Mouse (Mus musculus): ENCODE measurements around the gene Fgfr2. TPM values are rescaled to one million over a fixed set of nuclear protein-coding genes. Genes with fewer than 3 reads are reported as not detected.

Gene Fgfr2
- total and polyA plus RNA-seq, 2 experiments from 2014 or later, result 17.1 to 47.6 TPM

DNA sequence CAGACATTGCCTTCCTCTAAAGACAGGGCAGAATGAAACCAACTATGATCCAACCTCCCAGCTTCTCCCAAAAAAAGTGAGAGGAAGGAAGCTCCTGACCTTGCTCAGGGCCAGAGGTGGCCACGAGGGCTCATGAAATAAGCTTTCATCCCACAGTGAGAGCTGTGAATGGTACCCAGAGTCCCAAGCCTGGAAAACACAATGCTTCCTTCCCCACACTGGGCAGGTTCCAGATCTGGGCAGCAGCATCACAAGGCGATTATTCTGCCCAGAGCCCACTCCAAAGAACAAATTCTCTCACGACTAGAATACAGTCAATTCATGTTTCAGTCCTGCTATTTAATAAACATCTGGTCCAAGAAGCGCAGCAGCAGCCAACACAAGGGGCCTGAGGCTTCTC, 2879.3 kb downstream of the Fgfr2 start:
- Histone ChIP-seq H3K27ac (ENCODE audit: low read depth, low read length) (no peak overlapping the region), H3K27me3 (ENCODE audit: insufficient read depth, low read length) (no peaks in the 10 kb centered on the region), H3K4me2 (ENCODE audit: low read depth) (no peak overlapping the region), H3K36me3 (ENCODE audit: insufficient read depth) (no peaks in the 10 kb centered on the region), H3K4me1 (ENCODE audit: insufficient read depth) (no peaks in the 10 kb centered on the region), H3K4me3 (ENCODE audit: low read depth, low read length) (no peak overlapping the region), H3K9ac (no peak overlapping the region), H3K9me3 (ENCODE audit: low read length) (no peaks in the 10 kb centered on the region)
- DNase-seq (no peak), ATAC-seq (no peak)
- TF ChIP-seq CTCF (IDR thresholded peaks at IDR 0.05; ENCODE audit: low read depth), result no peak
- 26% methylated on average over 4 of the region's 4 CpGs for WGBS

DNA sequence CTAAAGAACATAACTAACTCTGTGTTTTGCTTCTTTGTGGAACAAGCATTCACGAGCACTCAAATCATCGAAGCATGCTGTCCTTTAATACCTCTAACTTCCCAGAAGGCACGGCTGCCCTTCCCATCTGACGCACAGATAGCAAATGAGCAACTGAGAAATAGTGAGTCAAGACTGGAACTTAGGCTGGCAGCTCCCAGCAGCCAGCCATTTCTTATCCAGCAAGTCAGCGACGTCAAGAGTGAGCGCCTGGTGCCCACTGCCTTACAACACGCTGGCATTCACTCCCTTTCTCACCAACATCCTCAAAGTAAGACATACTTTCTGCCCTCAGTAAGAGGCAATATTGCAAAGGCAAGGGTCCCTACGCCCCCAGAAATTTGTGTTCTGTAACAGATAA, 2883.0 kb downstream of the Fgfr2 start:
- Histone ChIP-seq H3K36me3 (ENCODE audit: insufficient read depth) (no peaks in the 10 kb centered on the region), H3K9me3 (ENCODE audit: low read length) (no peaks in the 10 kb centered on the region), H3K4me3 (ENCODE audit: low read depth, low read length) (no peak overlapping the region), H3K27me3 (ENCODE audit: insufficient read depth, low read length) (no peaks in the 10 kb centered on the region), H3K9ac (no peak overlapping the region), H3K4me1 (ENCODE audit: insufficient read depth) (no peaks in the 10 kb centered on the region), H3K4me2 (ENCODE audit: low read depth) (no peak overlapping the region), H3K27ac (ENCODE audit: low read depth, low read length) (no peak overlapping the region)
- no peak for ATAC-seq
- TF ChIP-seq CTCF (IDR thresholded peaks at IDR 0.05; ENCODE audit: low read depth), result no peak
- 81% methylated on average over 9 of the region's 9 CpGs for WGBS
- no peak for DNase-seq

DNA sequence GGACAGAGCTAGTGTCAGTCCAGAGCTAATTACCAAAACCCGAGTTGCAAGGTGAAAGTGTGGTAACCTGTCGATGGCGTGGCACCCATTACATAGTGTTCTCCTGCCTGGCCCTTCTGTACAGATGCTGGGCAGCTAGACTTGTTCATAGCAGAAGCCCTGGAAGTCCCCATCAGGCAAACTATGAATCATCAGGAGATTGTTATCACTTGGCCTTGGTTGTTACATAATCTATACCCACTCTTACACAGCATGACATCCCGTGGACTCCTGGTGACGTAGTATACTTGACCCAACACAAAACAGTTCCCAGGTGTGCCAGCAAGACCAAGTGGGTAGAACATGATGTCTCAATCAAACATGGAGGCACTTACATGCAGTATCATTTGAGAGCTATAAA, 2885.9 kb downstream of the Fgfr2 start:
- H3K27ac ChIP-seq (ENCODE audit: low read depth, low read length), result no peak overlapping the region
- WGBS, result 88% methylated on average over 5 of the region's 5 CpGs
- no peaks in the 10 kb centered on the region for H3K27me3 ChIP-seq (ENCODE audit: insufficient read depth, low read length)
- no peak overlapping the region for H3K9ac ChIP-seq
- no peak for ATAC-seq
- H3K36me3 ChIP-seq (ENCODE audit: insufficient read depth), result no peaks in the 10 kb centered on the region
- no peak overlapping the region for H3K4me3 ChIP-seq (ENCODE audit: low read depth, low read length)
- no peak for DNase-seq
- H3K9me3 ChIP-seq (ENCODE audit: low read length), result no peaks in the 10 kb centered on the region
- TF ChIP-seq CTCF (IDR thresholded peaks at IDR 0.05; ENCODE audit: low read depth), result no peak
- H3K4me2 ChIP-seq (ENCODE audit: low read depth), result no peak overlapping the region
- H3K4me1 ChIP-seq (ENCODE audit: insufficient read depth), result no peaks in the 10 kb centered on the region

DNA sequence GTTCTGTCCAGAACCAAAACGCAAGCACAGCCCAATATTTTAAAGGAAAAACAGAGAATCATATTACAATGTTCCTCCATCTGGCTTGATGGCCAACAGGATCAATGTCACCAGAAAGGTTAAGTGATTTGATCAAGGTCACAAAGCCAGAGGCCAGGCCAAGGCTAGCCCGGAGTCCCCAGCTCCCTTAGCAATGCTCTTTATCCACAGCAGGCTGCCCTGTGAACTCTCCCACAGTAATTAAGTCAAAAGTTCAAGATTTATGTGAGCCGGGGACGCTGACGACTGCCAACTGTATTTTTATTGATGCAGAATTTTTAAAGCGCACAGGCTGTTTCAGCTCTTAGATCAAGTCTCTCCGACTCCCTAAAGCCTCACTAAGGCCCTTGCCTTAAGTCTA, 2889.4 kb downstream of the Fgfr2 start:
- DNase-seq (no peak), ATAC-seq (no peak)
- no peaks in the 10 kb centered on the region for H3K27me3 ChIP-seq (ENCODE audit: insufficient read depth, low read length)
- H3K36me3 ChIP-seq (ENCODE audit: insufficient read depth), result no peaks in the 10 kb centered on the region
- no peaks in the 10 kb centered on the region for H3K9me3 ChIP-seq (ENCODE audit: low read length)
- no peak overlapping the region for H3K4me2 ChIP-seq (ENCODE audit: low read depth)
- 75% methylated on average over 7 of the region's 7 CpGs for WGBS
- H3K4me3 ChIP-seq (ENCODE audit: low read depth, low read length), result no peak overlapping the region
- H3K4me1 ChIP-seq (ENCODE audit: insufficient read depth), result no peaks in the 10 kb centered on the region
- no peak for TF ChIP-seq CTCF (IDR thresholded peaks at IDR 0.05; ENCODE audit: low read depth)
- no peak overlapping the region for H3K27ac ChIP-seq (ENCODE audit: low read depth, low read length)
- H3K9ac ChIP-seq, result no peak overlapping the region

DNA sequence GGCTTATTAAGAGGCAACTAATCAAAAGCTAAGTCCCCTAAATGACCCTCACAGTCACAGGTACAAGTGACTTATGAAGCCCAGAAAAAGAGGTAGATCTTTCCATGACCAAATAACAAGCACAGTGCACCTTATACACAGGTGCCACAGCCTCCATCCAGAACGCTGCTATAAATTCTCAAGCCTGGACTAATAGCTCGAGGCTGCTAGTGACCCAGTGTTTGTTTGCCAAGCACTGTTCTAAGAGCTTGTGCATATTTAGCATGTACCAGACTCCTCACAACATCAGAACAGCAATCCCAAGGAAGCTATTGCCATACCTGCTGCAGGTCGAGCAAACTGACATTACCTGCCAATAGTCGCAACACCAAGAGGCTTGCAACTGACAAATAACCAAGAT, 2893.1 kb downstream of the Fgfr2 start:
- H3K36me3 ChIP-seq (ENCODE audit: insufficient read depth), result no peaks in the 10 kb centered on the region
- TF ChIP-seq CTCF (IDR thresholded peaks at IDR 0.05; ENCODE audit: low read depth), result no peak
- no peaks in the 10 kb centered on the region for H3K4me1 ChIP-seq (ENCODE audit: insufficient read depth)
- DNase-seq (no peak), ATAC-seq (no peak)
- H3K4me2 ChIP-seq (ENCODE audit: low read depth), result no peak overlapping the region
- H3K4me3 ChIP-seq (ENCODE audit: low read depth, low read length), result no peak overlapping the region
- H3K27ac ChIP-seq (ENCODE audit: low read depth, low read length), result no peak overlapping the region
- no peaks in the 10 kb centered on the region for H3K9me3 ChIP-seq (ENCODE audit: low read length)
- H3K9ac ChIP-seq, result no peak overlapping the region
- no peaks in the 10 kb centered on the region for H3K27me3 ChIP-seq (ENCODE audit: insufficient read depth, low read length)
- 90% methylated on average over 4 of the region's 4 CpGs for WGBS

DNA sequence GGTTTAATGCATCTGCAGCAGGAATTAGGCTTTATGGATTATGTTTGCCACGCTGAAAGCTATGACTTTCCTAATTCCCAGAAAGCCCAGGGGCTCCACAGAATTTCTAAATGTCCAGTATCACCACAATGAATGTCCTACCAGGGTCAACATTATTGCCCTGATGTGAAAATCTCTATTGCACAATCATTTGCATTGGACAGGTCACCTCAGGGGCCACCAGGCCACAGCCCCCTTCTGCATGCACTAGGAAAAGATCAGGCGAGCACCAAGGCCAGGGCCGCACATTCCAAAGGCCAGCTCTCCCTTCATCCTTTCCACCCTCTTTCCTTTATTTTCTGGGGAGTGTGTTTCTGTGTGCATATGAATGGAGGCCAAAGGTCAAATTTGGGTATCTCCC, 2897.9 kb downstream of the Fgfr2 start:
- no peak overlapping the region for H3K9ac ChIP-seq
- ATAC-seq (no peak), DNase-seq (no peak)
- H3K36me3 ChIP-seq (ENCODE audit: insufficient read depth), result no peaks in the 10 kb centered on the region
- H3K4me1 ChIP-seq (ENCODE audit: insufficient read depth), result peaks cover 13% of the 10 kb centered on the region; the same call in 1 of the 2 replicates
- no peak overlapping the region for H3K4me3 ChIP-seq (ENCODE audit: low read depth, low read length)
- H3K27me3 ChIP-seq (ENCODE audit: insufficient read depth, low read length), result no peaks in the 10 kb centered on the region
- no peak overlapping the region for H3K27ac ChIP-seq (ENCODE audit: low read depth, low read length)
- WGBS, result 85% methylated on average over 3 of the region's 3 CpGs
- H3K4me2 ChIP-seq (ENCODE audit: low read depth), result no peak overlapping the region
- no peaks in the 10 kb centered on the region for H3K9me3 ChIP-seq (ENCODE audit: low read length)
- TF ChIP-seq CTCF (IDR thresholded peaks at IDR 0.05; ENCODE audit: low read depth), result no peak

DNA sequence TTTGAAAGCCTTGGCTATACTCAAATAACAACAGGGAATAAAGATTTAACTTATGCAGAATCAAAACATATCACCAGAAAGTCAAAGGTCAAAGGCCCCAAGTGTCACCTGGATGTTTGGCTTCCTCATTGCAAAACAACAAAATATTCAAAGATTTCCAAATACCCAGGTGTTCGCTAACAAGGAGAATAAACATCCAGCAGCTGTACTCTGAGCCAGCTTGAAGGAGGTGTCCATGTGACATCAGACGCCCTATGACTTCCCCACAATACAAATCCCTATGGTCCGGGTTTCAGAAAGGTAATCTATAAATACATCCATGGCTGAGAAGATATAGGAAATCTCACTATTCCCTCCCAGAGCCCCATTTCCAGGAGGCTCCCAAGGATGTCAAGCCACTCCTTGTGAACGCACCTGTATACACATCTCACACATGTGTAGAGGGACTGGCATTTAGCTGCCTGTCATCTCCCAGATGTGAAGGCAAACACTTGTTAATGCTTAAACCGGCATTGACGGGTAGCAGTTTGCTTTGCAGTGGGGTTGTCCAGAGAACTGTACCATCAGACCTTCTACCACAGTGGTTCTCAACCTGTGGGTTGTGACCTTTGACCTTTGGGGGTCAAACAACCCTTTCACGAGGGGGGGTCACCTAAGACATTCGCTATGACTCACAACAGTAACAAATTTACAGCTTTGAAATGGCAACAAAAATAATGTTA, 2900.4 kb downstream of the Fgfr2 start:
- no peak for TF ChIP-seq CTCF (IDR thresholded peaks at IDR 0.05; ENCODE audit: low read depth)

More for the DNA sequence above, 2900.4 kb downstream of the Fgfr2 start:
- Histone ChIP-seq H3K4me3 (ENCODE audit: low read depth, low read length) (no peak overlapping the region), H3K27ac (ENCODE audit: low read depth, low read length) (no peak overlapping the region), H3K4me1 (ENCODE audit: insufficient read depth) (peaks cover 13% of the 10 kb centered on the region; the same call in 1 of the 2 replicates), H3K36me3 (ENCODE audit: insufficient read depth) (no peaks in the 10 kb centered on the region), H3K9ac (no peak overlapping the region), H3K9me3 (ENCODE audit: low read length) (no peaks in the 10 kb centered on the region), H3K4me2 (ENCODE audit: low read depth) (no peak overlapping the region), H3K27me3 (ENCODE audit: insufficient read depth, low read length) (no peaks in the 10 kb centered on the region)
- DNase-seq (no peak), ATAC-seq (no peak)
- 83% methylated on average over 8 of the region's 8 CpGs for WGBS

Measured in forebrain, postnatal 0 days (tissue).